Comparison of ENCODE assay signal across 20 mouse cellular contexts in the genomic region with DNA sequence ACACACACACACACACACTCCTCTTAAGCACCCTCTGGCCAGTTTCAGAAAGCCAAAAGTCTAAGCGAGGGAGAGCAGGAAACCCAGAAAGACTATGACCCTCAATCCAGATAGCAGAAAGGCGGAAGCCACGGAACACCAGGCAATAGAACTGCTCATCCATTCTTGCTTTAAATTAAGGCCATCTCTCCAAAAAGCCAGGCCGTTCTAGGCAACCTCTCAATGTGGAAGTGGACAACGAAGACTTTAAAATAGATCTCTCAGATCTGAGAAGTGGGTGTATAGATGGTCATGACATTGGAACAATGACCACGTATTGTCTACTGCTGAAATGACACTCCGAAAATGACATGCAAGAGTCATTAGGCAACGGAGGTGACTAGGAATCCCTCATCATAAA. TPM values are rescaled to one million over a fixed set of nuclear protein-coding genes. Genes with fewer than 3 reads are reported as not detected.
DNase-seq lines count a peak whose midpoint lies in the region; ATAC-seq and TF ChIP-seq lines count a peak whose summit lies in the region.
"Had no signal": no experiment of that assay in that cellular context is flagged by ENCODE, and none has a peak within 500 bp of the region (broad histone marks: within the 10 kb centered on the region; RNA-seq: fewer than 3 reads in every experiment).

No protein-coding gene starts in this region.

- peaks cover 86% of the 10 kb centered on the region for H3K27me3 ChIP-seq in forebrain, embryonic 12.5 days
- peaks cover 69% of the 10 kb centered on the region for H3K27me3 ChIP-seq in forebrain, embryonic 16.5 days (replicated peaks; ENCODE audit: control insufficient read depth, insufficient read depth, low read length)
- peaks cover 96% of the 10 kb centered on the region for H3K27me3 ChIP-seq in heart, postnatal 0 days (ENCODE audit: control insufficient read depth, insufficient read depth, low read length)
- H3K27me3 ChIP-seq in heart, adult 2 months (ENCODE audit: control insufficient read depth, insufficient read depth, low read length) = peaks cover 18% of the 10 kb centered on the region
- peaks cover 86% of the 10 kb centered on the region for H3K27me3 ChIP-seq in midbrain, embryonic 11.5 days (ENCODE audit: control insufficient read depth, insufficient read depth, low read length)
- H3K27me3 ChIP-seq in midbrain, postnatal 0 days (ENCODE audit: insufficient read depth, low read length) = peaks cover 88% of the 10 kb centered on the region
- H3K27me3 ChIP-seq in neural tube, embryonic 13.5 days = peaks cover 98% of the 10 kb centered on the region

- 0 out of 2 replicates have a peak overlapping the region, but pooled peaks have one; percentile 7 for H3K4me3 ChIP-seq in forebrain, embryonic 12.5 days (replicated peaks)
- no peak overlapping the region for H3K4me3 ChIP-seq in forebrain, embryonic 16.5 days (replicated peaks; ENCODE audit: low read length)
- H3K4me3 ChIP-seq in heart, postnatal 0 days (ENCODE audit: low read depth, low read length) = 0 out of 2 replicates have a peak overlapping the region, but pooled peaks have one; percentile 48
- H3K4me3 ChIP-seq in heart, adult 2 months = no peak overlapping the region
- no peak overlapping the region for H3K4me3 ChIP-seq in midbrain, embryonic 11.5 days (ENCODE audit: low read depth, low read length)
- H3K4me3 ChIP-seq in midbrain, postnatal 0 days (ENCODE audit: low read depth, low read length) = no peak overlapping the region
- no peak overlapping the region for H3K4me3 ChIP-seq in neural tube, embryonic 13.5 days
- H3K4me3 ChIP-seq: hindbrain, embryonic 13.5 days; intestine, embryonic 15.5 days had no signal

- 3% methylated on average over 8 of the region's 8 CpGs for WGBS in forebrain, embryonic 12.5 days
- WGBS in forebrain, embryonic 16.5 days = 22% methylated on average over 8 of the region's 8 CpGs
- WGBS in heart, postnatal 0 days = 8% methylated on average over 8 of the region's 8 CpGs
- WGBS in heart, adult 2 months = 22% methylated on average over 8 of the region's 8 CpGs
- WGBS in midbrain, embryonic 11.5 days = 3% methylated on average over 8 of the region's 8 CpGs
- WGBS in midbrain, postnatal 0 days = 5% methylated on average over 8 of the region's 8 CpGs
- 3% methylated on average over 8 of the region's 8 CpGs for WGBS in neural tube, embryonic 13.5 days

- ATAC-seq in forebrain, embryonic 12.5 days (ENCODE audit: low FRiP score) = no peak
- ATAC-seq in forebrain, embryonic 16.5 days = no peak
- ATAC-seq in heart, postnatal 0 days (ENCODE audit: insufficient read depth, low read depth) = no peak
- ATAC-seq in midbrain, embryonic 11.5 days (ENCODE audit: low FRiP score) = no peak
- ATAC-seq in midbrain, postnatal 0 days (ENCODE audit: low FRiP score) = no peak
- no peak for ATAC-seq in neural tube, embryonic 13.5 days (ENCODE audit: low read depth)
- ATAC-seq: intestine, embryonic 15.5 days had no signal

- H3K27ac ChIP-seq in forebrain, embryonic 12.5 days = no peak overlapping the region
- H3K27ac ChIP-seq in forebrain, embryonic 16.5 days (ENCODE audit: low read length) = no peak overlapping the region
- no peak overlapping the region for H3K27ac ChIP-seq in heart, postnatal 0 days (ENCODE audit: low read depth)
- no peak overlapping the region for H3K27ac ChIP-seq in heart, adult 2 months
- no peak overlapping the region for H3K27ac ChIP-seq in midbrain, embryonic 11.5 days (ENCODE audit: low read depth, low read length)
- H3K27ac ChIP-seq in midbrain, postnatal 0 days (ENCODE audit: low read depth, low read length) = no peak overlapping the region
- no peak overlapping the region for H3K27ac ChIP-seq in neural tube, embryonic 13.5 days (replicated peaks)
- H3K27ac ChIP-seq: embryonic facial prominence, embryonic 12.5 days; gastrocnemius, adult 2 months; hindbrain, embryonic 13.5 days; intestine, embryonic 15.5 days had no signal

- no peak overlapping the region for H3K4me2 ChIP-seq in forebrain, embryonic 12.5 days
- H3K4me2 ChIP-seq in forebrain, embryonic 16.5 days (ENCODE audit: low read length) = no peak overlapping the region
- H3K4me2 ChIP-seq in heart, postnatal 0 days (ENCODE audit: low read depth, low read length) = no peak overlapping the region
- no peak overlapping the region for H3K4me2 ChIP-seq in midbrain, embryonic 11.5 days
- H3K4me2 ChIP-seq in midbrain, postnatal 0 days (ENCODE audit: low read depth, low read length, poor library complexity, severe bottlenecking) = no peak overlapping the region
- 0 out of 2 replicates have a peak overlapping the region, but pooled peaks have one; percentile 7 for H3K4me2 ChIP-seq in neural tube, embryonic 13.5 days
- H3K4me2 ChIP-seq: heart, embryonic 11.5 days; hindbrain, embryonic 13.5 days had no signal

- H3K4me1 ChIP-seq in forebrain, embryonic 12.5 days = peaks cover 33% of the 10 kb centered on the region
- H3K4me1 ChIP-seq in forebrain, embryonic 16.5 days (replicated peaks; ENCODE audit: control insufficient read depth, insufficient read depth, low read length) = peaks cover 32% of the 10 kb centered on the region
- peaks cover 10% of the 10 kb centered on the region for H3K4me1 ChIP-seq in heart, postnatal 0 days (ENCODE audit: control insufficient read depth, insufficient read depth)
- peaks cover 1% of the 10 kb centered on the region for H3K4me1 ChIP-seq in heart, adult 2 months (ENCODE audit: control insufficient read depth, insufficient read depth, low read length)
- H3K4me1 ChIP-seq in midbrain, embryonic 11.5 days (ENCODE audit: control insufficient read depth, insufficient read depth, low read length) = peaks cover 13% of the 10 kb centered on the region
- peaks cover 7% of the 10 kb centered on the region; the same call in 1 of the 2 replicates for H3K4me1 ChIP-seq in midbrain, postnatal 0 days (ENCODE audit: insufficient read depth, low read length)
- H3K4me1 ChIP-seq in neural tube, embryonic 13.5 days (replicated peaks) = peaks cover 21% of the 10 kb centered on the region

- no peak for TF ChIP-seq EP300 in heart, postnatal 0 days (IDR thresholded peaks at IDR 0.05; ENCODE audit: low read depth)
- TF ChIP-seq EP300 in heart, adult 2 months (IDR thresholded peaks at IDR 0.05; ENCODE audit: insufficient read depth, low read depth, low read length) = no peak

- no peaks in the 10 kb centered on the region for H3K9me3 ChIP-seq in forebrain, embryonic 12.5 days
- no peaks in the 10 kb centered on the region for H3K9me3 ChIP-seq in forebrain, embryonic 16.5 days (ENCODE audit: control insufficient read depth, low read length)
- no peaks in the 10 kb centered on the region for H3K9me3 ChIP-seq in heart, postnatal 0 days (replicated peaks; ENCODE audit: control insufficient read depth, low read length)
- H3K9me3 ChIP-seq in midbrain, embryonic 11.5 days (ENCODE audit: control insufficient read depth, low read length) = no peaks in the 10 kb centered on the region
- H3K9me3 ChIP-seq in midbrain, postnatal 0 days (ENCODE audit: low read length) = no peaks in the 10 kb centered on the region
- no peaks in the 10 kb centered on the region for H3K9me3 ChIP-seq in neural tube, embryonic 13.5 days
- H3K9me3 ChIP-seq: embryonic facial prominence, embryonic 12.5 days; hindbrain, embryonic 13.5 days; intestine, embryonic 15.5 days had no signal

- H3K79me2 ChIP-seq in heart, adult 2 months (replicated peaks; ENCODE audit: control insufficient read depth, insufficient read depth, low read length) = no peaks in the 10 kb centered on the region

- H3K9ac ChIP-seq in forebrain, embryonic 12.5 days = no peak overlapping the region
- no peak overlapping the region for H3K9ac ChIP-seq in forebrain, embryonic 16.5 days (replicated peaks; ENCODE audit: low read depth, low read length)
- no peak overlapping the region for H3K9ac ChIP-seq in heart, postnatal 0 days (replicated peaks; ENCODE audit: low read depth, low read length)
- H3K9ac ChIP-seq in heart, adult 2 months (ENCODE audit: low read depth, low read length) = no peak overlapping the region
- no peak overlapping the region for H3K9ac ChIP-seq in midbrain, embryonic 11.5 days (ENCODE audit: low read length)
- no peak overlapping the region for H3K9ac ChIP-seq in midbrain, postnatal 0 days (replicated peaks; ENCODE audit: low read length, poor library complexity, severe bottlenecking)
- no peak overlapping the region for H3K9ac ChIP-seq in neural tube, embryonic 13.5 days
- H3K9ac ChIP-seq: embryonic facial prominence, embryonic 12.5 days; hindbrain, embryonic 13.5 days; intestine, embryonic 15.5 days had no signal

- DNase-seq in heart, postnatal 0 days (ENCODE audit: low spot score) = no peak
- DNase-seq in heart, adult 2 months = no peak
- peak; percentile 95 for DNase-seq in midbrain, embryonic 11.5 days (ENCODE audit: low spot score, missing footprints)
- no peak for DNase-seq in midbrain, postnatal 0 days (ENCODE audit: low spot score)
- no peak for DNase-seq in ovary, adult 18-20 months (ENCODE audit: low spot score)
- DNase-seq: adrenal gland, adult 2 months; adrenal gland, postnatal 25 days; cerebellum, adult 18-20 months; cerebellum, adult 9-11 months; cerebellum, postnatal 36 days; gastrocnemius, adult 2 months; gastrocnemius, postnatal 25 days; heart, postnatal 36 days had no signal

- no peak for TF ChIP-seq POLR2A in heart, adult 2 months (IDR thresholded peaks at IDR 0.05; ENCODE audit: insufficient read depth, low read depth, low read length)

- H3K36me3 ChIP-seq in forebrain, embryonic 12.5 days (replicated peaks) = no peaks in the 10 kb centered on the region
- H3K36me3 ChIP-seq in forebrain, embryonic 16.5 days (ENCODE audit: control insufficient read depth, insufficient read depth) = no peaks in the 10 kb centered on the region
- no peaks in the 10 kb centered on the region for H3K36me3 ChIP-seq in heart, postnatal 0 days (replicated peaks; ENCODE audit: control insufficient read depth, insufficient read depth, low read length)
- H3K36me3 ChIP-seq in heart, adult 2 months (ENCODE audit: control insufficient read depth, insufficient read depth, low read length) = no peaks in the 10 kb centered on the region
- H3K36me3 ChIP-seq in midbrain, embryonic 11.5 days (ENCODE audit: control insufficient read depth, insufficient read depth, low read length) = no peaks in the 10 kb centered on the region
- no peaks in the 10 kb centered on the region for H3K36me3 ChIP-seq in midbrain, postnatal 0 days (ENCODE audit: insufficient read depth, low read length)
- no peaks in the 10 kb centered on the region for H3K36me3 ChIP-seq in neural tube, embryonic 13.5 days
- H3K36me3 ChIP-seq: embryonic facial prominence, embryonic 12.5 days; hindbrain, embryonic 13.5 days; intestine, embryonic 15.5 days had no signal

- no peak for TF ChIP-seq CTCF in heart, postnatal 0 days (IDR thresholded peaks at IDR 0.05; ENCODE audit: low read depth)
- TF ChIP-seq CTCF in heart, adult 2 months (IDR thresholded peaks at IDR 0.05) = no peak
- no peak for TF ChIP-seq CTCF in midbrain, postnatal 0 days (IDR thresholded peaks at IDR 0.05)

- intact Hi-C loops in heart, adult 2 months (cut with DNase I) = no loop called here

RNA-seq across cellular contexts. Expression of a gene that starts 19.1 kb away (rescaled TPM):
- polyA plus RNA-seq in forebrain, embryonic 12.5 days (2016; fragmentation: Nextera tagmentation; extraction: Ambion mirVana) = 18.1 and 18.7 TPM in 2 replicates
- 25.9 and 28.5 TPM in 2 replicates for polyA plus RNA-seq in forebrain, embryonic 16.5 days (2015; fragmentation: Nextera tagmentation; extraction: Ambion mirVana)
- 0.34 and 1.2 TPM in 2 replicates for total RNA-seq in heart, postnatal 0 days (2014; rRNA removed; ENCODE audit: low replicate concordance)
- 1.2 TPM in 2 replicates for polyA plus RNA-seq in heart, postnatal 0 days (2015; fragmentation: Nextera tagmentation; extraction: Ambion mirVana)
- total RNA-seq in heart, adult 2 months (2021) = 1 to 10 TPM; 1.0 to 2.6 TPM
- polyA plus RNA-seq in heart, adult 2 months (2012; rRNA removed) = 1.1 and 1.5 TPM in 2 replicates
- 16.9 and 17.4 TPM in 2 replicates for polyA plus RNA-seq in midbrain, embryonic 11.5 days (2014; fragmentation: Nextera tagmentation; extraction: Ambion mirVana)
- 12.6 and 14.6 TPM in 2 replicates for total RNA-seq in midbrain, postnatal 0 days (2014; rRNA removed)
- 15.4 and 19.4 TPM in 2 replicates for polyA plus RNA-seq in midbrain, postnatal 0 days (2015; fragmentation: Nextera tagmentation; extraction: Ambion mirVana)
- 21.8 and 25.1 TPM in 2 replicates for polyA plus RNA-seq in neural tube, embryonic 13.5 days (2015; fragmentation: Nextera tagmentation; extraction: Ambion mirVana)

Comparison
In these comparisons a context has a peak if more than half of its experiments do, and no peak if none do; other contexts are left out.
1. H3K4me3 ChIP-seq: peak in forebrain, embryonic 12.5 days (single experiment) and heart, postnatal 0 days (single experiment); none in forebrain, embryonic 16.5 days (single experiment), heart, adult 2 months (single experiment), midbrain, embryonic 11.5 days (single experiment), midbrain, postnatal 0 days (single experiment) and neural tube, embryonic 13.5 days (single experiment).